Mouse (Mus musculus) thymus, adult 2 months (tissue): Measurements from ENCODE around the gene P4htm.

Experiments
- CTCF ChIP-seq: fragments of 200-500 bp; IDR thresholded peaks from 2 replicates; pipeline ENCODE4 v1.5.1; 2012; ENCODE audit warnings: mild to moderate bottlenecking, control low read depth, low read length, moderate library complexity, borderline replicate concordance; ENCODE audit not compliant: control insufficient read depth, poor library complexity, insufficient read depth; ENCODE audit errors: extremely low read depth
- POLR2A ChIP-seq: fragments of 200-500 bp; IDR thresholded peaks from 2 replicates; pipeline ENCODE4 v1.6.1; 2012; ENCODE audit warnings: mild to moderate bottlenecking, low read length, control low read depth, moderate library complexity; ENCODE audit not compliant: control insufficient read depth, poor library complexity, insufficient read depth; ENCODE audit errors: extremely low read depth

GRCm38 (mm10) chr9:108599021-108599566, 1.6 kb upstream of the P4htm start:
- TF ChIP-seq POLR2A, result no peak
- no peak for TF ChIP-seq CTCF
